ENCODE assay signal across 24 mouse cellular contexts in genomic region chr1:75405547-75405946, GRCm38 (mm10). TPM values are rescaled to one million over a fixed set of nuclear protein-coding genes. Genes with fewer than 3 reads are reported as not detected.
DNase-seq lines count a peak whose midpoint lies in the region; ATAC-seq and TF ChIP-seq lines count a peak whose summit lies in the region.
"Had no signal": no experiment of that assay in that cellular context is flagged by ENCODE, and none has a peak within 500 bp of the region (broad histone marks: within the 10 kb centered on the region; RNA-seq: fewer than 3 reads in every experiment).

No protein-coding gene starts in this region.

- 0 out of 2 replicates have a peak overlapping the region, but pooled peaks have one; percentile 5 for H3K27ac ChIP-seq in heart, embryonic 12.5 days (ENCODE audit: poor library complexity, severe bottlenecking)
- 0 out of 2 replicates have a peak overlapping the region, but pooled peaks have one; percentile 87 for H3K27ac ChIP-seq in heart, embryonic 15.5 days
- no peak overlapping the region for H3K27ac ChIP-seq in layer of hippocampus, adult 2 months
- H3K27ac ChIP-seq: embryonic facial prominence, embryonic 13.5 days; embryonic facial prominence, embryonic 15.5 days; forebrain, embryonic 10.5 days; forebrain, embryonic 12.5 days had no signal

- H3K4me1 ChIP-seq in heart, embryonic 12.5 days (replicated peaks): peaks cover 77% of the 10 kb centered on the region
- peaks cover 65% of the 10 kb centered on the region for H3K4me1 ChIP-seq in heart, embryonic 15.5 days (replicated peaks)

- intact Hi-C loops in heart, postnatal 14 days (cut with DNase I): loop anchor here (5.0 kb wide), 1 partner anchor 43 kb away; the partner anchor contains the start of gene Des

- H3K9ac ChIP-seq in heart, embryonic 12.5 days: no peak overlapping the region
- H3K9ac ChIP-seq in heart, embryonic 15.5 days: no peak overlapping the region
- H3K9ac ChIP-seq: embryonic facial prominence, embryonic 13.5 days; embryonic facial prominence, embryonic 15.5 days; forebrain, embryonic 12.5 days had no signal

- WGBS in heart, embryonic 12.5 days: 77% methylated on average over 3 of the region's 3 CpGs
- 77% methylated on average over 3 of the region's 3 CpGs for WGBS in heart, embryonic 15.5 days

- no peak for ATAC-seq in heart, embryonic 12.5 days (ENCODE audit: insufficient number of reproducible peaks, low FRiP score)
- no peak for ATAC-seq in heart, embryonic 15.5 days (replicated peaks; ENCODE audit: insufficient number of reproducible peaks, insufficient read depth, low FRiP score, low read depth)
- ATAC-seq: forebrain, embryonic 14.5 days had no signal

- no peak overlapping the region for H3K4me3 ChIP-seq in heart, embryonic 12.5 days
- H3K4me3 ChIP-seq in heart, embryonic 15.5 days: no peak overlapping the region
- H3K4me3 ChIP-seq in layer of hippocampus, adult 2 months: no peak overlapping the region
- H3K4me3 ChIP-seq: embryonic facial prominence, embryonic 13.5 days; embryonic facial prominence, embryonic 15.5 days; erythroblast, embryonic 14.5 days; forebrain, embryonic 10.5 days; forebrain, embryonic 12.5 days had no signal

- no peak for DNase-seq in heart, postnatal 14 days
- DNase-seq in heart, adult 11 months: no peak
- DNase-seq in retina, postnatal 1 day: peak; percentile 54
- DNase-seq in layer of hippocampus, adult 2 months (ENCODE audit: low spot score in 2 of 2): no peak
- DNase-seq: adrenal gland, adult 2 months; adrenal gland, postnatal 10 days; adrenal gland, postnatal 25 days; cerebellum, adult 11 months; cerebellum, adult 18-20 months; cerebellum, adult 8-10 months; cerebellum, adult 9-11 months; cerebellum, postnatal 14 days; cerebellum, postnatal 36 days; embryo, embryonic 11 days had no signal

- no peak overlapping the region for H3K4me2 ChIP-seq in heart, embryonic 12.5 days
- H3K4me2 ChIP-seq in heart, embryonic 15.5 days: no peak overlapping the region
- H3K4me2 ChIP-seq: embryonic facial prominence, embryonic 13.5 days; embryonic facial prominence, embryonic 15.5 days; forebrain, embryonic 12.5 days had no signal

- H3K27me3 ChIP-seq in heart, embryonic 12.5 days (replicated peaks): no peaks in the 10 kb centered on the region
- no peaks in the 10 kb centered on the region for H3K27me3 ChIP-seq in heart, embryonic 15.5 days
- H3K27me3 ChIP-seq: embryonic facial prominence, embryonic 13.5 days; embryonic facial prominence, embryonic 15.5 days; forebrain, embryonic 12.5 days had no signal

- peaks cover 78% of the 10 kb centered on the region for H3K36me3 ChIP-seq in heart, embryonic 12.5 days
- H3K36me3 ChIP-seq in heart, embryonic 15.5 days: peaks cover 51% of the 10 kb centered on the region

- TF ChIP-seq CTCF in layer of hippocampus, adult 2 months (conservative IDR thresholded peaks at IDR 0.05): no peak

- H3K9me3 ChIP-seq in heart, embryonic 12.5 days (replicated peaks): no peaks in the 10 kb centered on the region
- H3K9me3 ChIP-seq in heart, embryonic 15.5 days (replicated peaks): no peaks in the 10 kb centered on the region
- H3K9me3 ChIP-seq: embryonic facial prominence, embryonic 13.5 days; embryonic facial prominence, embryonic 15.5 days; forebrain, embryonic 10.5 days; forebrain, embryonic 12.5 days had no signal

RNA-seq across cellular contexts. Expression of gene Gmppa, which starts 30.2 kb away (rescaled TPM):
- polyA plus RNA-seq in heart, embryonic 12.5 days (2016; fragmentation: Nextera tagmentation; extraction: Ambion mirVana): 67.7 and 69.1 TPM in 2 replicates
- total RNA-seq in heart, postnatal 14 days (2021): 10 to 100 TPM; 32.3 to 32.5 TPM
- 63.9 and 81.8 TPM in 2 replicates for polyA plus RNA-seq in heart, embryonic 15.5 days (2015; fragmentation: Nextera tagmentation; extraction: Ambion mirVana)
- 10 to 100 TPM; 72.9 to 76.0 TPM for total RNA-seq in layer of hippocampus, adult 2 months (2021)

RNA-seq across cellular contexts. Expression of gene Speg, which starts 30.4 kb away (rescaled TPM):
- 61.5 and 67.4 TPM in 2 replicates for polyA plus RNA-seq in heart, embryonic 12.5 days (2016; fragmentation: Nextera tagmentation; extraction: Ambion mirVana)
- total RNA-seq in heart, postnatal 14 days (2021): 100 to 1,000 TPM; 125 to 126 TPM
- polyA plus RNA-seq in heart, embryonic 15.5 days (2015; fragmentation: Nextera tagmentation; extraction: Ambion mirVana): 44.5 and 54.4 TPM in 2 replicates
- 100 to 1,000 TPM; 168 to 179 TPM for total RNA-seq in layer of hippocampus, adult 2 months (2021)
- total RNA-seq: common myeloid progenitor, adult 5-6 weeks had no signal

RNA-seq across cellular contexts. Expression of gene Asic4, which starts 44.7 kb away (rescaled TPM):
- 0.24 and 0.33 TPM in 2 replicates for polyA plus RNA-seq in heart, embryonic 12.5 days (2016; fragmentation: Nextera tagmentation; extraction: Ambion mirVana)
- total RNA-seq in heart, postnatal 14 days (2021): not detected
- 0.40 and 0.81 TPM in 2 replicates for polyA plus RNA-seq in heart, embryonic 15.5 days (2015; fragmentation: Nextera tagmentation; extraction: Ambion mirVana)
- 1 to 10 TPM; 5.5 to 7.1 TPM for total RNA-seq in layer of hippocampus, adult 2 months (2021)
- total RNA-seq: common myeloid progenitor, adult 5-6 weeks; ES-E14 had no signal
- polyA plus RNA-seq: erythroblast, embryonic 14.5 days had no signal

RNA-seq across cellular contexts. Expression of gene Des, which starts 45.4 kb away (rescaled TPM):
- polyA plus RNA-seq in heart, embryonic 12.5 days (2016; fragmentation: Nextera tagmentation; extraction: Ambion mirVana): 500 and 521 TPM in 2 replicates
- 1,000 to 10,000 TPM; 1,039 to 1,057 TPM for total RNA-seq in heart, postnatal 14 days (2021)
- 374 and 419 TPM in 2 replicates for polyA plus RNA-seq in heart, embryonic 15.5 days (2015; fragmentation: Nextera tagmentation; extraction: Ambion mirVana)
- total RNA-seq in layer of hippocampus, adult 2 months (2021): under 1 TPM; 0.88 to 1.00 TPM
- total RNA-seq: common myeloid progenitor, adult 5-6 weeks had no signal

Comparison
In these comparisons a context has a peak if more than half of its experiments do, and no peak if none do; other contexts are left out.
1. RNA of gene Asic4, which starts 44.7 kb away (total RNA-seq): 5.5 to 7.1 TPM in layer of hippocampus, adult 2 months; not detected in heart, postnatal 14 days; every median in the first group is over 4 times any median in the second.